Mouse (Mus musculus) small intestine, adult 2 months (tissue): Measurements from ENCODE around the gene Lemd1. TPM values are rescaled to one million over a fixed set of nuclear protein-coding genes. Genes with fewer than 3 reads are reported as not detected.

Experiments used
- H3K27ac ChIP-seq: fragments of 200-500 bp; 2 replicates; pipeline ENCODE4 v1.5.1; 2012; ENCODE audit warnings: low read depth, low read length, control low read depth, inconsistent platforms; ENCODE audit not compliant: insufficient read depth
- H3K27me3 ChIP-seq: fragments of 200-500 bp; 2 replicates; pipeline ENCODE4 v1.6.1; 2012; ENCODE audit warnings: mild to moderate bottlenecking, moderate library complexity, low read length, inconsistent platforms; ENCODE audit not compliant: control insufficient read depth, insufficient read depth
- H3K36me3 ChIP-seq: fragments of 200-500 bp; 2 replicates; pipeline ENCODE4 v1.6.1; 2012; ENCODE audit warnings: mild to moderate bottlenecking, low read length, control low read depth, inconsistent platforms; ENCODE audit not compliant: control insufficient read depth, insufficient read depth
- H3K4me1 ChIP-seq: fragments of 200-500 bp; 2 replicates; pipeline ENCODE4 v1.6.1; 2012; ENCODE audit warnings: low read length, inconsistent platforms, mixed read lengths; ENCODE audit not compliant: control insufficient read depth, insufficient read depth, insufficient read length
- H3K4me3 ChIP-seq: fragments of 200-500 bp; 2 replicates; pipeline ENCODE4 v1.5.1; 2012; ENCODE audit warnings: low read depth, mild to moderate bottlenecking, control low read depth, inconsistent platforms, low read length, moderate library complexity
- CTCF ChIP-seq: fragments of 200-500 bp; IDR thresholded peaks from 2 replicates; pipeline ENCODE4 v1.5.1; 2012; ENCODE audit warnings: low read depth, mild to moderate bottlenecking, control low read depth, inconsistent platforms, low read length, moderate library complexity, mixed read lengths; ENCODE audit not compliant: insufficient replicate concordance, insufficient read length; ENCODE audit errors: extremely low read depth
- POLR2A ChIP-seq: fragments of 200-500 bp; IDR thresholded peaks from 2 replicates; pipeline ENCODE4 v1.6.1; 2012; ENCODE audit warnings: low read depth, mild to moderate bottlenecking, control low read depth, inconsistent platforms, low read length, moderate library complexity
- WGBS: fragments of 180-500 bp; shearing (Covaris S2); methylation state at CpG from one replicate; pipeline ENCODE4 v1.1.7; 2018; 5-methylcytosine and 5-hydroxymethylcytosine counted together
- polyA plus RNA-seq: library from polyadenylated mRNA; depleted of rRNA; stranded (reverse); fragments of >200 nt; gene quantifications from 2 replicates; pipeline ENCODE4 v1.2.3, GENCODE M21; 2012

The Lemd1 gene
- polyA plus RNA-seq, 1 experiment = 0.09 TPM

- 86% methylated on average over 2 of the region's 2 CpGs for WGBS
- H3K27me3 ChIP-seq = no peaks in the 10 kb centered on the region
- H3K36me3 ChIP-seq = no peaks in the 10 kb centered on the region
- H3K27ac ChIP-seq = peak overlapping the region; percentile 86
- H3K4me1 ChIP-seq = peaks cover 21% of the 10 kb centered on the region
- no peak for TF ChIP-seq POLR2A
- TF ChIP-seq CTCF = no peak
- H3K4me3 ChIP-seq = no peak overlapping the region
These were observed 41.8 kb upstream of the Lemd1 start for GRCm38 (mm10) chr1:132149410-132149809.

GRCm38 (mm10) chr1:132150171-132150570 lies 41.1 kb upstream of the Lemd1 start:
- H3K4me1 ChIP-seq = peaks cover 21% of the 10 kb centered on the region
- no peak overlapping the region for H3K4me3 ChIP-seq
- H3K27me3 ChIP-seq = no peaks in the 10 kb centered on the region
- WGBS = 17% methylated on average over 1 of the region's 1 CpGs
- no peaks in the 10 kb centered on the region for H3K36me3 ChIP-seq
- peak overlapping the region; percentile 87 for H3K27ac ChIP-seq
- no peak for TF ChIP-seq CTCF
- no peak for TF ChIP-seq POLR2A

GRCm38 (mm10) chr1:132150817-132151601 lies 40.2 kb upstream of the Lemd1 start:
- WGBS = 63% methylated on average over 15 of the region's 15 CpGs
- peak overlapping the region; percentile 87 for H3K27ac ChIP-seq
- TF ChIP-seq POLR2A (no peak), CTCF (no peak)

GRCm38 (mm10) chr1:132151908-132152307 lies 39.3 kb upstream of the Lemd1 start:
- Histone ChIP-seq H3K4me3 (no peak overlapping the region; the same call in 1 of the 2 replicates), H3K27me3 (no peaks in the 10 kb centered on the region), H3K4me1 (peaks cover 21% of the 10 kb centered on the region), H3K36me3 (no peaks in the 10 kb centered on the region), H3K27ac (peak overlapping the region; percentile 87)
- TF ChIP-seq CTCF (no peak), POLR2A (no peak)
- 46% methylated on average over 2 of the region's 2 CpGs for WGBS

More at GRCm38 (mm10) chr1:132150817-132151601, 40.2 kb upstream of the Lemd1 start:
- Histone ChIP-seq H3K4me3 (no peak overlapping the region), H3K4me1 (peaks cover 21% of the 10 kb centered on the region), H3K36me3 (no peaks in the 10 kb centered on the region), H3K27me3 (no peaks in the 10 kb centered on the region)

- Histone ChIP-seq H3K4me3 (no peak overlapping the region), H3K36me3 (no peaks in the 10 kb centered on the region), H3K4me1 (peaks cover 26% of the 10 kb centered on the region), H3K27ac (0 out of 2 replicates have a peak overlapping the region, but pooled peaks have one; percentile 87), H3K27me3 (no peaks in the 10 kb centered on the region)
- WGBS = 84% methylated on average over 15 of the region's 15 CpGs
- TF ChIP-seq CTCF (no peak), POLR2A (no peak)
These were observed 38.0 kb upstream of the Lemd1 start for GRCm38 (mm10) chr1:132153086-132153690.

GRCm38 (mm10) chr1:132153691-132154090 lies 37.5 kb upstream of the Lemd1 start:
- Histone ChIP-seq H3K4me1 (peaks cover 26% of the 10 kb centered on the region), H3K36me3 (no peaks in the 10 kb centered on the region), H3K27ac (no peak overlapping the region), H3K27me3 (no peaks in the 10 kb centered on the region), H3K4me3 (no peak overlapping the region)
- TF ChIP-seq POLR2A (no peak), CTCF (no peak)
- 75% methylated on average over 8 of the region's 8 CpGs for WGBS

- TF ChIP-seq POLR2A = no peak
- peak; percentile 94 for TF ChIP-seq CTCF
- WGBS = 13% methylated on average over 6 of the region's 6 CpGs
- H3K27ac ChIP-seq = no peak overlapping the region
- no peak overlapping the region for H3K4me3 ChIP-seq
- no peaks in the 10 kb centered on the region for H3K36me3 ChIP-seq
- H3K4me1 ChIP-seq = peaks cover 19% of the 10 kb centered on the region
- 0 out of 2 replicates have a peak, but pooled peaks cover 3% of the 10 kb centered on the region for H3K27me3 ChIP-seq
These were observed 35.5 kb upstream of the Lemd1 start for GRCm38 (mm10) chr1:132155737-132156136.
